Mouse (Mus musculus) forebrain, embryonic 13.5 days (tissue): ENCODE data around the gene Gm20388. TPM values are rescaled to one million over a fixed set of nuclear protein-coding genes. Genes with fewer than 3 reads are reported as not detected.

Experiments
- ATAC-seq: fragments of 200-750 bp; cut with Nextera tagmentation; 2 replicates; pipeline ENCODE4 v1.8.0; 2017
- H3K27ac ChIP-seq: fragments of 300-500 bp; sonication (generic); 2 replicates; pipeline ENCODE4 v1.5.1; 2015; ENCODE audit warnings: inconsistent platforms, mild to moderate bottlenecking, moderate library complexity
- H3K27me3 ChIP-seq: fragments of 300-500 bp; sonication (generic); 2 replicates; pipeline ENCODE4 v1.6.1; 2015; ENCODE audit warnings: mild to moderate bottlenecking, inconsistent platforms
- H3K36me3 ChIP-seq: fragments of 300-500 bp; sonication (generic); 2 replicates; pipeline ENCODE4 v1.6.1; 2015; ENCODE audit warnings: mild to moderate bottlenecking, inconsistent platforms; ENCODE audit not compliant: poor library complexity, severe bottlenecking
- H3K4me1 ChIP-seq: fragments of 300-500 bp; sonication (generic); 2 replicates; pipeline ENCODE4 v1.6.1; 2015; ENCODE audit warnings: inconsistent platforms
- H3K4me2 ChIP-seq: fragments of 300-500 bp; sonication (generic); 2 replicates; pipeline ENCODE4 v1.6.1; 2015; ENCODE audit warnings: inconsistent platforms, mild to moderate bottlenecking, moderate library complexity
- H3K4me3 ChIP-seq: fragments of 300-500 bp; sonication (generic); 2 replicates; pipeline ENCODE4 v1.5.1; 2015; ENCODE audit warnings: mild to moderate bottlenecking, inconsistent platforms
- H3K9ac ChIP-seq: fragments of 300-500 bp; sonication (generic); 2 replicates; pipeline ENCODE4 v1.6.1; 2015; ENCODE audit warnings: mild to moderate bottlenecking, inconsistent platforms
- H3K9me3 ChIP-seq: fragments of 300-500 bp; sonication (generic); replicated peaks from 2 replicates; pipeline ENCODE4 v1.6.1; 2016; ENCODE audit warnings: inconsistent platforms
- WGBS: fragments of 180-500 bp; shearing (Covaris S2); methylation state at CpG from one replicate; pipeline ENCODE4 v1.1.7; 2015; 5-methylcytosine and 5-hydroxymethylcytosine counted together
- polyA plus RNA-seq: library from polyadenylated mRNA; unstranded; fragments of >200 nt; fragmentation: Nextera tagmentation; extraction: Ambion mirVana; gene quantifications from 2 replicates; pipeline ENCODE4 v1.2.1, GENCODE M21; 2015

The Gm20388 gene
- polyA plus RNA-seq, 1 experiment from 2014 or later = 5.6 TPM

GRCm38 (mm10) chr8:123048402-123048801 lies 3137.8 kb downstream of the Gm20388 start:
- H3K9ac ChIP-seq = no peak overlapping the region
- no peak overlapping the region for H3K4me3 ChIP-seq
- 0 out of 2 replicates have a peak, but pooled peaks cover 3% of the 10 kb centered on the region for H3K36me3 ChIP-seq
- H3K27ac ChIP-seq = no peak overlapping the region
- H3K4me1 ChIP-seq = peaks cover 9% of the 10 kb centered on the region
- ATAC-seq = no peak
- H3K4me2 ChIP-seq = no peak overlapping the region
- 86% methylated on average over 7 of the region's 7 CpGs for WGBS
- H3K9me3 ChIP-seq = no peaks in the 10 kb centered on the region
- no peaks in the 10 kb centered on the region for H3K27me3 ChIP-seq

GRCm38 (mm10) chr8:123051458-123051857 lies 3140.8 kb downstream of the Gm20388 start:
- no peak overlapping the region for H3K4me2 ChIP-seq
- no peaks in the 10 kb centered on the region for H3K36me3 ChIP-seq
- no peaks in the 10 kb centered on the region for H3K4me1 ChIP-seq
- ATAC-seq = no peak
- H3K4me3 ChIP-seq = no peak overlapping the region
- H3K9me3 ChIP-seq = no peaks in the 10 kb centered on the region
- no peaks in the 10 kb centered on the region for H3K27me3 ChIP-seq
- 80% methylated on average over 5 of the region's 5 CpGs for WGBS
- no peak overlapping the region for H3K9ac ChIP-seq
- H3K27ac ChIP-seq = no peak overlapping the region

GRCm38 (mm10) chr8:123062721-123063120 lies 3152.1 kb downstream of the Gm20388 start, which contains the start of gene Spg7:
TSS of gene Spg7 (plus strand) at chr8:123062942.
- H3K4me2 ChIP-seq = no peak within 1 kb of the TSS
- H3K27ac ChIP-seq = no peak within 1 kb of the TSS
- no peak within 1 kb of the TSS for H3K4me3 ChIP-seq
- H3K4me1 ChIP-seq = peaks cover 27% of the 10 kb centered on the region
- no peaks in the 10 kb centered on the region for H3K27me3 ChIP-seq
- no peak within 1 kb of the TSS for H3K9ac ChIP-seq
- whole genome bisulfite sequencing = 71% methylated on average over 7 of the region's 7 CpGs
- no peaks in the 10 kb centered on the region; the same call in 1 of the 2 replicates for H3K36me3 ChIP-seq
- no peaks in the 10 kb centered on the region for H3K9me3 ChIP-seq
- ATAC-seq = no peak

GRCm38 (mm10) chr8:123064072-123064471 lies 3153.4 kb downstream of the Gm20388 start:
- H3K36me3 ChIP-seq = peaks cover 7% of the 10 kb centered on the region
- 79% methylated on average over 4 of the region's 4 CpGs for WGBS
- H3K27me3 ChIP-seq = no peaks in the 10 kb centered on the region
- no peak for ATAC-seq
- H3K9me3 ChIP-seq = no peaks in the 10 kb centered on the region
- no peak overlapping the region for H3K27ac ChIP-seq
- H3K4me2 ChIP-seq = peak overlapping the region; percentile 85
- H3K4me1 ChIP-seq = peaks cover 28% of the 10 kb centered on the region
- no peak overlapping the region for H3K4me3 ChIP-seq
- peak overlapping the region; percentile 87 for H3K9ac ChIP-seq

GRCm38 (mm10) chr8:123064809-123065213 lies 3154.2 kb downstream of the Gm20388 start:
- Histone ChIP-seq H3K4me3 (peak overlapping the region; percentile 75), H3K4me1 (peaks cover 28% of the 10 kb centered on the region), H3K4me2 (peak overlapping the region; percentile 85), H3K9ac (peak overlapping the region; percentile 87), H3K9me3 (no peaks in the 10 kb centered on the region), H3K36me3 (peaks cover 7% of the 10 kb centered on the region), H3K27me3 (no peaks in the 10 kb centered on the region), H3K27ac (peak overlapping the region; percentile 88)
- peak; percentile 23 for ATAC-seq
- 2% methylated on average over 14 of the region's 14 CpGs for WGBS

GRCm38 (mm10) chr8:123065214-123066100 lies 3154.8 kb downstream of the Gm20388 start:
- whole genome bisulfite sequencing = under 1% methylated on average over 84 of the region's 84 CpGs
- H3K9me3 ChIP-seq = no peaks in the 10 kb centered on the region
- H3K4me2 ChIP-seq = peak overlapping the region; percentile 85
- peak overlapping the region; percentile 87 for H3K9ac ChIP-seq
- peak overlapping the region; percentile 75 for H3K4me3 ChIP-seq
- peak; percentile 96 for ATAC-seq
- peaks cover 28% of the 10 kb centered on the region for H3K4me1 ChIP-seq
- H3K27me3 ChIP-seq = no peaks in the 10 kb centered on the region
- H3K27ac ChIP-seq = peak overlapping the region; percentile 88
- H3K36me3 ChIP-seq = peaks cover 10% of the 10 kb centered on the region

- peaks cover 28% of the 10 kb centered on the region for H3K4me1 ChIP-seq
- 39% methylated on average over 7 of the region's 7 CpGs for WGBS
- H3K27me3 ChIP-seq = no peaks in the 10 kb centered on the region
- H3K4me3 ChIP-seq = peak overlapping the region; percentile 75
- peaks cover 13% of the 10 kb centered on the region for H3K36me3 ChIP-seq
- H3K9me3 ChIP-seq = no peaks in the 10 kb centered on the region
- peak overlapping the region; percentile 88 for H3K27ac ChIP-seq
- H3K4me2 ChIP-seq = peak overlapping the region; percentile 85
- peak overlapping the region; percentile 87 for H3K9ac ChIP-seq
- ATAC-seq = no peak
Measured at GRCm38 (mm10) chr8:123066101-123066683, 3155.6 kb downstream of the Gm20388 start.

- Histone ChIP-seq H3K4me2 (no peak overlapping the region), H3K9me3 (no peaks in the 10 kb centered on the region), H3K27ac (no peak overlapping the region), H3K36me3 (peaks cover 59% of the 10 kb centered on the region), H3K4me1 (peaks cover 16% of the 10 kb centered on the region), H3K4me3 (no peak overlapping the region), H3K27me3 (no peaks in the 10 kb centered on the region), H3K9ac (no peak overlapping the region)
- no peak for ATAC-seq
- 82% methylated on average over 4 of the region's 4 CpGs for WGBS
Measured at GRCm38 (mm10) chr8:123071176-123071575, 3160.5 kb downstream of the Gm20388 start.

- Histone ChIP-seq H3K4me1 (no peaks in the 10 kb centered on the region), H3K4me3 (no peak overlapping the region), H3K27me3 (no peaks in the 10 kb centered on the region), H3K9me3 (no peaks in the 10 kb centered on the region), H3K9ac (no peak overlapping the region), H3K27ac (no peak overlapping the region), H3K36me3 (peaks cover 95% of the 10 kb centered on the region), H3K4me2 (no peak overlapping the region)
- WGBS = 96% methylated on average over 6 of the region's 6 CpGs
- no peak for ATAC-seq
Measured at GRCm38 (mm10) chr8:123077213-123077612, 3166.6 kb downstream of the Gm20388 start.

- Histone ChIP-seq H3K9me3 (no peaks in the 10 kb centered on the region), H3K4me2 (no peak overlapping the region), H3K27me3 (no peaks in the 10 kb centered on the region), H3K27ac (no peak overlapping the region), H3K9ac (no peak overlapping the region), H3K4me3 (no peak overlapping the region), H3K4me1 (no peaks in the 10 kb centered on the region), H3K36me3 (peaks cover 97% of the 10 kb centered on the region)
- 91% methylated on average over 6 of the region's 6 CpGs for WGBS
- no peak for ATAC-seq
Measured at GRCm38 (mm10) chr8:123082993-123083392, 3172.4 kb downstream of the Gm20388 start.

- no peaks in the 10 kb centered on the region for H3K9me3 ChIP-seq
- H3K4me3 ChIP-seq = no peak overlapping the region
- H3K9ac ChIP-seq = no peak overlapping the region
- H3K27ac ChIP-seq = no peak overlapping the region
- H3K4me1 ChIP-seq = no peaks in the 10 kb centered on the region
- no peak for ATAC-seq
- H3K27me3 ChIP-seq = no peaks in the 10 kb centered on the region
- WGBS = 86% methylated on average over 12 of the region's 12 CpGs
- peaks cover 97% of the 10 kb centered on the region for H3K36me3 ChIP-seq
- H3K4me2 ChIP-seq = no peak overlapping the region
Measured at GRCm38 (mm10) chr8:123083610-123084009, 3173.0 kb downstream of the Gm20388 start.

GRCm38 (mm10) chr8:123087289-123087688 lies 3176.6 kb downstream of the Gm20388 start:
- 94% methylated on average over 9 of the region's 9 CpGs for WGBS
- H3K4me3 ChIP-seq = no peak overlapping the region
- H3K9me3 ChIP-seq = no peaks in the 10 kb centered on the region
- no peaks in the 10 kb centered on the region for H3K27me3 ChIP-seq
- no peaks in the 10 kb centered on the region for H3K4me1 ChIP-seq
- H3K4me2 ChIP-seq = no peak overlapping the region
- H3K36me3 ChIP-seq = peaks cover 100% of the 10 kb centered on the region
- no peak for ATAC-seq
- H3K9ac ChIP-seq = no peak overlapping the region; the same call in 1 of the 2 replicates
- no peak overlapping the region for H3K27ac ChIP-seq
